Mouse (Mus musculus): ENCODE results near the gene Gadd45a. TPM values are rescaled to one million over a fixed set of nuclear protein-coding genes. Genes with fewer than 3 reads are reported as not detected.

Gene Gadd45a
- polyA plus RNA-seq (2015; fragmentation: Nextera tagmentation; extraction: Ambion mirVana), result 17.7 and 29.5 TPM in 2 replicates

GRCm38 (mm10) chr6:67036837-67037628 lies at the start of gene Gadd45a:
Gadd45a (minus strand) TSS chr6:67037457.

Other genes starting within 250 kb of the Gadd45a start
- gene Vmn1r39, start 226.8 kb downstream of the Gadd45a start, polyA plus RNA-seq (2015; fragmentation: Nextera tagmentation; extraction: Ambion mirVana), result not detected in 2 replicates
- gene Gng12, start 141.1 kb downstream of the Gadd45a start, polyA plus RNA-seq (2015; fragmentation: Nextera tagmentation; extraction: Ambion mirVana), result 47.7 and 61.6 TPM in 2 replicates
- 276 and 294 TPM in 2 replicates for gene Serbp1, start 200.7 kb upstream of the Gadd45a start, polyA plus RNA-seq (2015; fragmentation: Nextera tagmentation; extraction: Ambion mirVana)